Mouse (Mus musculus) cerebellum, adult 11-12 months (tissue): Measurements from ENCODE around the gene Ap1m2.

Source experiments
- DNase-seq: peaks from one replicate; pipeline ENCODE4 v3.0.0; 2022

The Ap1m2 gene

DNA sequence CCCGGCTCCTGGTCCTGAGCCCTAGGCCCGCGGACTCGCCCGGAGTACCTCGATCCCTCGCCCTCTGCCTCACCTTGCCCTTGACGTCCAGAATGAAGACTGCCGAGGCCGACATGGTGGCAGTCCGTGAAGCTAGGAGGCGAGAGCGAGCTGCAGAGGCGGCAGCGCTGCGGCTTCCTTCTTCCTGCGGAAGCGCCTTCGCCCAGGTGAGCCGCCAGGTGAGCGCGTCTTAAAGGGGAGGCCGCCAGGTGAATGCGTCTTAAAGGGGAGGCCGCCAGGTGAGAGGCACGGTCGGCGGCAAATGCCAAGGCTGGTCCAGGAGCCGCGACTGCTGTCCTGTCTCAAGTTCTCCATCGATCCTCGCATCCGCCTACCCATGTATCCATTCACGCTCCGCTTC, at the start of gene Ap1m2:
Ap1m2 (minus strand) TSS at position 204 of the 400 bp plus-strand sequence.
- no peak for DNase-seq

DNA sequence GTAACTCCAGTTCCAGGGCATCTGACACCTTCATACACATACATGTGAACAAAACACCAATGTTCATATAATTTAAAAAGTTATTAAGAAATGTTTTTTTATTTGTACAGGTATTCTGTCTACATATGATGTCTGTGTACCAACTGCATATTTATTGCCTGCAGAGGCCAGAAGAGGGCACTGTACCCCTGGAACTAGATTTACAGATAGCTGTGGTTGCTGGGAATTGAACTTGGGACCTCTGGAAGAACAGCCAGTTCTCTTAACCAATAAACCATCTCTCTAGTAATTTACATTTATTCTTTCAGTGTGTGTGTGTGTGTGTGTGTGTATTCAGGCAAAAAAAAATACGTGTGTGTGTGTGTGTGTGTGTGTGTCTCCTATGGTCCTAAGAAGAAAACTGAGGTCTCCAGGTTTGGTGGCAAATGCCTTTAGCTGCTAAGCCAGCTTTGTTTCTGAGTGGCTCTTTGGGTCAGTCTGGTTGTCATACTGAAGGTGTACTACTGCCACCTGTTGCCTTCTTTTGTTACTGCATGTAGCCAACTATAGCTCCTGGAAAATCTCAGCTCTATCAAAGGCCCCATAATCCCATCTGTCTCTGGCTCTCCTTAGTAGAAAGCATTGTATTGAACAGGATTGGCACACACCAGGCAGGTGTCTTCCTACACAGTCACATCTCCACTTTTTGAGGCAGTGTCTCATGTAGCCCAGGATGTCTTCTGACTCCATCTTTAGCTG, 45.0 kb upstream of the Ap1m2 start:
- DNase-seq = peak; percentile 60

DNA sequence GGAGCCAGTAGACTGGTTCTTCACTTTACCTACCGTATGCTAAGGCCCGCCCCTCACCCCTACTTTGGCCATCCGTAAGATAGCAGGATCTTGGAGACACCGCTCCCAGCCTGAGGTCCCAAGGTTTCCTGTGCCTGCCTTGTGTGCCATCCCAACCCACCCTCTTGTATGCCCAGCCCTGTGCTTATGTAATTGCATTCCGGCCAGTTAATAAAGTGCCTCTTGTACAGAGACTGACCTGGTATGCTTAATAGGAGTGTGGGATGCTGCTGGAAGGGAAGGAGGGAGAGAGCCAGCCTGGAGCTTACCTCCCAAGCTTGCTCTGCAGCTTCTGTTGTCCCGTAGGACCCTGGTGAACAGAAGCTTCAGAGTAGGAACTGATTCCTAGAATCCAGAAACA, 42.7 kb upstream of the Ap1m2 start:
- no peak for DNase-seq

DNA sequence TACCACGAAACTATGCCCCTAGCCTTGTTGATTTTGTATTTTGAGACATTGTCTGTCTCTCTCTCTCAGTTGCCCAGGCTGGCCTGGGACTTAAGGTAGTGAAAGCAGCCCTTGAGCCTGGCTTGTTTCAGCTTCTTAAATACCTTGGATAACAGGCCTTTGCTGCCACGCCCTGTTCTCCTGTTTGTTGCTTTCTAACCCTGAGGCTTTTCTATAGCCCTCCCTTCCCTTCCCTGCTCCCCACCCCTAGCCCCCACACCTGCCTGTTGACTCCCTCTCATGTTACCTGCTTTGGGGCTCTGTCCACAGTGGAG, 41.2 kb upstream of the Ap1m2 start:
- no peak for DNase-seq

DNA sequence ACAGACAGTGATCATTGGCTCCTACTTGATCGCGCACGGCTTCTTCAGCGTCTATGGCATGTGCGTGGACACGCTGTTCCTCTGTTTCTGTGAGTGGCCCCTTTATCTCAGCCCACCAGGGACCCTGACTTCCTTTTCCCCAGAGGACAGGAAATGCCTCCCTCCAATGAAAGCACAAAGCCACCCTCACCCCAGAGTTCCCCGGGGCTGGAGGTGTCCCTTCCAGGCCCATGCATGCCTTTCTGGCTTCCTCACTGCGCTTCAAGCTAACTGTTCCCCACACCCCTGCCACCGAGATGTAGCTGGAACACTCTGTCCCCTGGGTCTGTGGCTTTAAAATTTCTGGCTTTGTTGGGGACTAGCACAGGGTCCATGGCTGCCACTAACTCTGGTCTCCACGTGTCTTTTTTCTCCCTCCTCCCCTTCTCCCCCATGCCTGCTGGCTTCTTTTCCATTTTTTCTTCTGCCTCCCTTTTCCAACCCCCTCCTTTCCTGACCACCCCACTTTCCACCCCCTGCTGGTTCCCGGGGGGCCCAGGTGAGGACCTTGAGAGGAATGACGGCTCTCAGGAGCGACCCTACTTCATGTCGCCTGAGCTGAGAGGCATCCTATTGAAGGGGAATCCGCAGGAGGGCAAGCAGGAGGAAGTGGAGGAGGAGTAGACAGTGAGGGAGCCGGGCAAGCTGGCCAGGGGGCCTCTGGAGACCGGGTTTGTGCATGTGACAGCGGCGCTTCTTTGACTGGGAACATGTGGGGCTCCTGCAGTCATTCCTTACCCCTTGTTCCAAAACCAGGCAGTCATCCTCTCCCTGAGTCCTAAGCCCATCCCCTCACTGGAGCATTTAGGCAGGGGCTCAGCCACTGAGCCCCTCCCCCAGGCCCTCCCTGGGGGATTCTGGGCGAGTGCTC, 40.6 kb upstream of the Ap1m2 start:
- DNase-seq = no peak

DNA sequence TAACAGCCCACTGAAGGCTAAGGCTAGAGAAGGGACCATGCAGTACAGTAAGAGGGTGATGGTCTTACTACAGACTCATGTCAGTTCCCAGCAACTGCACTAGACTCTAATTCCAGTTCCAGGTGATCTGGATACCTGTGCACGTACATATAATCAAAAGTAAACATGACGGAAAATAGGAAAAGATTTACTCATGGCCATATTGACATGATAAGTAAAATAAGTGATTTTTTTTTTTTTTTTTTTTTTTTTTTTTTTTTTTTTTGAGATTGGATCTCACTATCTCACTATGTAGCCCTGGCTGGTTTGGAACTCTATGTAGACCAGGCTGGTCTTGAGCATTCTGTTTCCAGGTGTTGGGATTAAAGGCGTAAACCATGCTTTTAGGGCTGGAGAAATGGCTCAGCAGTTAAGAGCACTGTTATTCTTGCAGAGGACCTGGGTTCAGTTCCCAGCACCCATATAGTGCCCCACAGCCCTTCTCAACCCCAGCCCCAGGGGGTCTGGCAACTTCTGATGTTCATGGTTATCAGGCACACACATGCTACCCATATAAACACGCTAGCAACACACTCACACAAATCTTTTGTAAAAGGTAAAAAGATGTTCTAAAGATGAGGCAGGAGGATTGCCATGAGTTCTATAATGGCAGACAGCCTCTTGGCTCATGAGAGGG, 39.7 kb upstream of the Ap1m2 start:
- no peak for DNase-seq

DNA sequence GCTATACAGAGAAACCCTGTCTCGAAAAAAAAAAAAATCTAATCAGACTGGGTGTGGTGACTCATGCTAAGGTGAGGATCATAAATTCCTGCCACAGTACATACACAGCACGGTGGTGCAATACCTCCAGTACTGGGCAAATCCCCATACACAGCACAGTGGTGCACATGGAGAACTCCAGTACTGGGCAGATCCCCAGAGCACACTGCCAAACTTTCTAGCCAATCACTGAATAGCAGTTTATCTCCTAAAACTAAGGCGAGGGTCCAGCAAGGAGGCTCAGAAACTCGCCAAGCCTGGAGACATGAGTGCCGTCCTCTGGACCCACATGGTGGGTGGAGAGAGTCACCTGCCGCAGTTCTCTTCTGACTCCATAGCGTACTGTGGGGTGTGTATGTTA, 39.0 kb upstream of the Ap1m2 start:
- DNase-seq = no peak

DNA sequence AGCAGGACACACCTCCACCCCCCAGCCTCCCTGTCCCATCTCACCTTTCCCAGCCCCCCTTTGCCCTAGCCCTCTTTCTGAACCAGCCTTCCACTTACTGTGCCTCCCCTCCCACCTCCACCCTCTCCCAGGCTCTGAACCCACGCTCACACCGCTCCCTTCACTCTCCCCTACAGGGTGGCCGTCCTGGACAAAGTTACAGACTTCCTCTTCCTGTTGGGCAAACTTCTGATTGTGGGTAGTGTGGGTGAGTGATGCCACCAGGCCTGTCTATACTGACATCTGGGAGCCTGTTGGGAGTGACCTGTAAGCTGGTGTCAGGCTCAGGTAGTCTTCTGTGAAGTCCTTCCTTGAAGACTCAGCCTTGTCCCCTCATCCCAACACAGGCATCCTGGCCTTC, 36.0 kb upstream of the Ap1m2 start:
- no peak for DNase-seq

DNA sequence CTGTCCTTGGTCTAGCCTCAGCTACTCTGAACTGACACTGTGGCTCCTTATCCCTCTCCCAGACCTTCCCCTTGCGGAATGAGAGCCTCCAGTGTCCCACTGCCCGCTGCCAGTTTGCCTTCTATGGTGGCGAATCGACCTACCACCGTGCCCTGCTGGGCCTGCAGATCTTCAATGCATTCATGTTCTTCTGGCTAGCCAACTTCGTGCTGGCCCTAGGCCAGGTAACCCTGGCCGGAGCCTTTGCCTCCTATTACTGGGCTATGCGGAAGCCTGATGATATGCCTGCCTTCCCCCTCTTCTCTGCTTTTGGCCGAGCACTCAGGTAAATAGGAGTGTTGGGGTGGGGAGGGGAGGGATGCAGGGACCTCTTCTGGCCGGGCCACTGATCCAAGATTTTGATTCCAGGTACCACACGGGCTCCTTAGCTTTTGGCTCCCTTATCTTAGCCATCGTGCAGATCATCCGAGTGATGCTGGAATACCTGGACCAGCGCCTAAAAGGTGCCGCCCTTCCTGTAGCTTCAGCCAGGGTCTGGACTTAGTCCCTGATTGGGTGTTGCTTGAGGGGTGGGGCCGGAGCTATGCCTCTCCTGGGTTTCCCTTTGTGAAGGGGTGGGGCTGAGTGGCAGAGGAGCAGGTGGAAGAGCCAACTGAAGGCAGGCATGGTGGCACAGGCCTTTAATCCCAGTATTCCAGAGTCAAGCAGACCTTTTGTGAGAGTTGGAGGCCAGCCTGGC, 34.7 kb upstream of the Ap1m2 start:
- DNase-seq = peak; percentile 65

DNA sequence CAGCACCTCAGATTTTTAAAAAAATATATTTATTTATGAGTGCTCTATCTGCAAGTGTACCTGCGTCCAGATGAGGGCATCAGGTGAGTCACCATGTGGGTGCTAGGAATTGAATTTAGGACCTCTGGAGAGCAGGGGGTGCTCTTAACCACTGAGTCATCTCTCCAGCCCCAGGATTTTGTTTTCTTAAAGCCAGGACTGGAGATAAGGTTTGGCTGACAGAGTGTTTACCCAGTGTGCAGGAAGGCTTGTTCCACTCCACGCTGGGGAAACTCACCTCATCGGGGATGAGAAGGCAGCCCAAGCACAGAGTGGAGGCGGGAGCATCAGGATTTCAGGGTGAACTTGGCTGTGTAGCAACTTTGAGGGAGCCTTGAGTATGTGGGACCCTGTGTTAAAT, 28.3 kb upstream of the Ap1m2 start:
- DNase-seq = no peak

DNA sequence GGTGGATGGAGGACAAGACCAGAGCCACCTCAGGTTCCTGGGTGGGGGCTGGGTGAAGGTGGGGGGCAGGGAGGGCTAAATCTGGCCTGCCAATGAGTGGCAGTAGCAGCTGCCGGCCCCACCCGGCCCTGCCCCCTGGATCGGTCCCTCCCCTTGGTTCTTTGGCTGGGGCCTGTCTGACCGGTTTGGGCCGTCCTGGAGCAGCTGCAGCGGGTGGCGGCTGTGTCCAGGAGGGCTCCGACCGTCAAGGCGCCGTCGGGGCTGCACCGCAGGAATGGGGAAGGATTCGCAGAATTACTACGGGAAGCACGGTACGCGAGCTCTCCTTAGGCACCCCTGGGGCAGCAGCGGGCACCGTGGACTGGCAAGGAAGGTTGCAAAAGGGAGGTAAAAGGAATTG, 25.5 kb upstream of the Ap1m2 start:
- DNase-seq = no peak

DNA sequence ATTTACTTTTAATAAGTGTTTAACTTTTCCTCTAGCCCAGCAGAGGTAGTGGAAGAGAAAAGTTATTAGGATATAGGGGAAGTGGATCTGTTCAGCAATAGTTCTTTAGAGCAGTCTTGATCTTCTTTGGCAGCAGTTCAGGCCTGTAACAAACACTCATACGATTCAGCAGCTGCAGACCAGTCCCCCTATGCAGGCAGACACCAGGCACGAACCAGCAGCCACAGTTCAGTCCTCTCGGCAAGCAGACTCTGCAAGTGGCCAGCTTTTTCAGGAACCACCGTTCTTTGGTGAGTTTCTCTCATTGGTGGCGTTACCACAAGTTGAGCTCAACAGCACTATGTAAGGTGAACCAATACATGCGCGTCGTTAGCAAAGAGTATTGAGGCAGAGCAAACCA, 24.4 kb upstream of the Ap1m2 start:
- DNase-seq = no peak

DNA sequence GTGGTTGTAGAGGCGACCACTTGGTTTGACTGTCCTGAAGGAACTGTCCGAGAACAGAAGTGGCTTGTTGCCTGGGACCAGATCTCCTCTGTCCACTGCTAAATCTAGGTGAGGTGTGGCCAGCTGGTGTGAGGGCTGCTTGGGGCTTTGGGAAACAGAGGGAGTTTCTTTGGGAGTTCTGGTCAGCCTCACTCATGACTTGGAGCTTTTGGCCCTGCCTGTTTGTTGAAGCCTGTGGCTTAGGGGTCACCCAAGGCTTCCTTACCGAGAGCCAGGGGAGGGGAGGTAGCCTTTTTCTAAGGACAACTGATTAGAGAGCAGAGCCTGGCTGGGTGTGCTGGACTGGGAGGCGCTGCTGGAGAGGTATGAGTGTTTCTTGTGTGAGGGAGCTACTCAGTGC, 23.3 kb upstream of the Ap1m2 start:
- DNase-seq = no peak

DNA sequence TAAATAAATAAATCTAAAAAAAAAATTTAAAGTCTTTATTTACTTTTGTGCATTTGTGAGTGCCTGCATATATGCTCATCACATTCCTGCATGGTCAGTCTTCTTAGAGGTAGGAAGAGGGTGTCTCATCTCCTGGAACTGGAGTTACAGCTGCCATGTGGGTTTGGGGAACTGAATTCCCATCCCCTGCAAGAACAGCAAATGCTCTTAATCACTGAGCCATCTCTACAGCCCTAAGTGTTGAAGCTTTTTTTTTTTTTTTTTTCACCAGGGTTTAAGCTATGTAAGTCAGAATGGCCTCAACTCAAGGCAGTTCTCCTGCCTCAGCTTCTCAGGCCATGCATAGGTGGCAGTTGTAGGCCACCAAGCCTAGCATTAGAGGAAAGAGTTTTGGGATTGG, 22.6 kb upstream of the Ap1m2 start:
- DNase-seq = no peak

DNA sequence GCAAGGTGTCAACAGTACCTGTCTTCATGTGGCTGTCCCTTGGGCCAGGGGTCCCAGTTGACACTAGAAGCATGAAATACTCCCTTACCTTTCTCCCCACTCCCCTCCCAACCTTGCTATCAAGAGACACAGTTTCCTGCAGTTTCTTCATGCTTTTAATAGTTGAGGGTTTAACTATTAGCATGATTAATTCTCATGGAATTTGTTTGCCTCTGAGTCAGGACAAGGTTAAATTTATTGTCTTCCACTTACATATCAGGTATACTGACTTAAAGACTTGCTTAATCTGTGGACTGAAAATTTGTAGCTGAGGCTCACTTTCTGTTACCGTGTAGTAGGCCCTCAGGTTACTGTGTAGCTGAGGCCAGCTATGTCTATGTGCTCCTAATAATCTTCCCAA, 21.4 kb upstream of the Ap1m2 start:
- no peak for DNase-seq

DNA sequence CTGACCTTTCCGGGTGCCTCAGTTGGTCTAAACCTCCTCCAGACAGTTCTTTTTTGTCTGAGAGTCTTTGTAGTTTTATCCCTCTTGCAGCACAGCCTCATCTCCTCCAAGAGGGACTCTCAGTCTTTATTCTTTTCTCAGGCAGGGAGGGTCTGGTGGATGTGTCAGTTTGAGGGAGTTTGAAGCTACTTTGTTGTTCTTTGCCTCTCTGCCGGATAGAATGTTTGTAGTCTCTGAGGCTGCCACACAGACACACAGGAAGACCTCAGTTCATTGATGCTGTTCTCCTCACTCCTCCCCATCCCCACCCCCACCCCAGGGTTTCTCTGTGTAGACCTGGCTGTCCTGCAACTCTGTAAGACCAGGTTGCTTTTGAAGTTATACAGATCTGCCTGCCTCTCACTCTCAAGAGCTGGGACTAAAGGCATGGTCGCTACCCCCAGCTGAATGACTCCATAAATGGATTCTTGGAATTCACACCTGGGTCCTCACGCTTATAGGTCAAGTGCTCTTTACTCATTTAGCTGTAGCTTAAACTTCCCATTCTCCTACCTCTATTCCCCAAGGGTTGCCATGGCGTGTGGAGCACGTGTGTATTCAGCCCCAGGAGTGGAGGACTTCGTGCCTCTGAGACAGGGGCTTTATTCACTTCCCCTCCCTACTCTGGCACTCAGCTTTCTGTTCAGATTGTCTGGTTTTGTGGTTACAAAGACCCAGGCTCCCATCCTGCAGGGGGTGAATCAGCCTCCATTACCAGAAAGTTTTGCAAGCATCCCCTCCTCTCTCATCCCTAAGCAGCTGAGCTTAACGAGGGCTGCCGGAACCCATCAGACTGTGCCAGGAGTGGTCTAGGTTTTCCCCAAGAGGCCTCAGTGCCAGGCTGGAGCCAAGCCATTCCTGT, 20.3 kb upstream of the Ap1m2 start:
- no peak for DNase-seq

DNA sequence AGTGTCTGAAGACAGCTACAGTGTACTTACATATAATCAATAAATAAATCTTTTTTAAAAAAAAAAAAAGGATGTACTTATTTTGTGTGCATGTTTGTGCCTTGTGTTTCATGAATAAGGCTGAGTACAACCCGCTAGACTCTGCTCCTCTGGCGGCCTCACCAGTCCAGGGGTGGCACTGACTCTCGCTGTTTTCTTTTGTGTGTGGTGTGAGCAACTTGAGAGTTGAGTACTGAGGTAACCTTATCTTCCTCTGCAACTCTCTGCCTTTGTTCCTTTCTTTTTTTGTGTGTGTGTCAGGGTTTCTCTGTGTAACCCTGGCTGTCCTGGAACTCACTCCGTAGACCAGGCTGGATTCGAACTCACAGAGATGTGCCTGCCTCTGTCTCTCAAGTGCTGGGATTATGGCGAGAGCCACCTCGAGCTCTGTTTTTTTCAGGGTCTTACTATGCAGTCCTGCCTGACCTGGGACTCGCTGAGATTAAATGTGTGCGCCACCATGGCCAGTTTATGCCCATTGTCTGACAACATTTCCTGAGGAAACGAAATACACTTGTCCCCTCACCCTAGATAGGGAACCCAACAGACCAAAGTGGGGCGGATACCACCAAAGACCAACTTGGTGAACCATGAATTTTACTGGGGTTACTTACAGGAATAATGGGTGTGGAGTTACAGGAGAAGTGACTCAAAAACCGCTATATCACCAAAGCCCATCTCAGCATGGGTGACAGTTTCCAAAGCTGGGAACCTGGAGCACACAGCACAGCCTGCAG, 19.4 kb upstream of the Ap1m2 start:
- DNase-seq = no peak

DNA sequence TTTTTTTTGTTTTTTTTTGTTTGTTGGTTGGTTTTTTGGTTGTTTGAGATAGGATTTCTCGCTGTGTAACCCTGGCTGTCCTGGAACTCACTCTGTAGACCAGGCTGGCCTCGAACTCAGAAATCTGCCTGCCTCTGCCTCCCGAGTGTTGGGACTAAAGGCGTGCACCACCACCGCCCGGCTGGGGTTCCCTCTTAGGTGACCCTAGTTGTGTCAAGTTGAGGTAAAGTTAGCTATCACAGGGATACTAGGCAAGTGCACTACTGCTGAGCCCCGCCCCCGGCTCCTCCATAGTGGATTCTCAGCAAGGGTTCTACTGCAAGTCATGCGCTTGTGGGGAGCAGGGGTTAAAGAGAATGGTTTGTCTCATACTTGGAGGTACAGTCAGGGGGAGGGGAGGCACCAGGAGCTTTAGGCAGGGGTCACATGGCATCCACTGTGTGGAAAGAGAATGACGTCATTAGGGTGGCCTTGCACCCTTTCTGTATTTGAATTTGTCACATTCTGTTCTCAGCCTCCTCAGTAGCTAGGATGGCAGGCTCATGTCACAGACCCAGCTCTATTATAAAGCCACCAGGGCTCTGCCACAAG, 17.7 kb upstream of the Ap1m2 start:
- DNase-seq = no peak

DNA sequence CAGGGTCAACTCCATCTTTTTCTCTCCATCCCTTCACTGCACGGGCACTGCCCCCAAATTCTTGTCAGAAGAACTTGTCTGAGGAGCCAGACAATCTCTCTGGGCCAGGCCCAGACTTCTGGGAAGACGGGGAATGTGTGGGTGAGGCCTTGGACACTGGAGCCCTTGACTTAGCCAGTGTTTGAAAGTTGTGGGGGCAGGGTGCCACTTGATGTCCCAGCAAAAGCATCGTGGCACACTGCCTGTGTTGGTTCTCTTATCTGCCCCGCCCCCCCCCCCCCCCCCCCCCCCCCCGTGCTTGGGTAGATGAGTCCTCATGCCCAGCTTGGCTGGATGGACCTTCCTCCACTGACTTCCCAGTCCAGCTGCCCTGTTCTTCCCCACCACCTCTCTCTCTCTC, 16.9 kb upstream of the Ap1m2 start:
- no peak for DNase-seq

DNA sequence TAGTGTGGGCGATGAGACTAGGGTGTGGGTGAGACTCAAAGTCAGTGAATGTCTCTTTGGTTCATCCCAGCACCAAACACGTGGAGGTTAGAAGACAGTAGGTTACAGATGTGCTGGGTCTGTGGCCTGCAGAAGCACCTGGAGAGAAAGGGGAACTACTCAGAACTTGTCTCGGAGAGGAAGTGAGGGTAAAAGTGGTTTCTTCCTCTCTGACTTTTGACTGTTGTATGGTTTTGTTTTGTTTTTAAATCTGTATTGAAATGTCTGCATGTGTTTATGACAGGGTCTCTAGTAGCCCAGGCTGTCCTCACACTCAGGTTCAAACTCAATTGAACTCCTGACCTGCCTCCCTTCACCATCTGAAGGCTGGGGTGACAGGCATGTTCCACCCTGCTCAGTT, 15.9 kb upstream of the Ap1m2 start:
- no peak for DNase-seq

DNA sequence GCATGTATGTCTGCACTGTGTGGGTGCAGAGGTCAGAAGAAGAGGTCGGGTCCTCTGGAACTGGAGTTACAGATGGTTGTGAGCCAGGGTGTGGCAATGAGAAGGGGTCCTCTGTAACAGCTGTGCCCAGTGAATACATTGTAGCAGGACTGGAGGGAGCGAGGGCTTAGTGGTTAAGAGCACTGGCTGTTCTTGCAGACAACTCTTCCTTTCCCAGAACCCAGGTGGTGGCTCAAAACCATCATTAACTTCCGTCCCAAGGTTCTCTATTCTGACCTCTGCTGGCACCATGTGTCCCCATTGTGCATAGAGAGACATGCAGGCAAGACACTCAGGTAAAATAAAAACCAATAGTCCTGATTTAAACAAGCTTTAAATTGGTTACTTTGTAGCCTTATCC, 15.4 kb upstream of the Ap1m2 start:
- no peak for DNase-seq
